Mouse (Mus musculus) small intestine, adult 2 months (tissue): Measurements from ENCODE around the gene Nid1. TPM values are rescaled to one million over a fixed set of nuclear protein-coding genes. Genes with fewer than 3 reads are reported as not detected.

Source experiments
- H3K27ac ChIP-seq: fragments of 200-500 bp; 2 replicates; pipeline ENCODE4 v1.5.1; 2012; ENCODE audit warnings: low read depth, low read length, control low read depth, inconsistent platforms; ENCODE audit not compliant: insufficient read depth
- H3K27me3 ChIP-seq: fragments of 200-500 bp; 2 replicates; pipeline ENCODE4 v1.6.1; 2012; ENCODE audit warnings: mild to moderate bottlenecking, moderate library complexity, low read length, inconsistent platforms; ENCODE audit not compliant: control insufficient read depth, insufficient read depth
- H3K36me3 ChIP-seq: fragments of 200-500 bp; 2 replicates; pipeline ENCODE4 v1.6.1; 2012; ENCODE audit warnings: mild to moderate bottlenecking, low read length, control low read depth, inconsistent platforms; ENCODE audit not compliant: control insufficient read depth, insufficient read depth
- H3K4me1 ChIP-seq: fragments of 200-500 bp; 2 replicates; pipeline ENCODE4 v1.6.1; 2012; ENCODE audit warnings: low read length, inconsistent platforms, mixed read lengths; ENCODE audit not compliant: control insufficient read depth, insufficient read depth, insufficient read length
- H3K4me3 ChIP-seq: fragments of 200-500 bp; 2 replicates; pipeline ENCODE4 v1.5.1; 2012; ENCODE audit warnings: low read depth, mild to moderate bottlenecking, control low read depth, inconsistent platforms, low read length, moderate library complexity
- CTCF ChIP-seq: fragments of 200-500 bp; IDR thresholded peaks from 2 replicates; pipeline ENCODE4 v1.5.1; 2012; ENCODE audit warnings: low read depth, mild to moderate bottlenecking, control low read depth, inconsistent platforms, low read length, moderate library complexity, mixed read lengths; ENCODE audit not compliant: insufficient replicate concordance, insufficient read length; ENCODE audit errors: extremely low read depth
- POLR2A ChIP-seq: fragments of 200-500 bp; IDR thresholded peaks from 2 replicates; pipeline ENCODE4 v1.6.1; 2012; ENCODE audit warnings: low read depth, mild to moderate bottlenecking, control low read depth, inconsistent platforms, low read length, moderate library complexity
- WGBS: fragments of 180-500 bp; shearing (Covaris S2); methylation state at CpG from one replicate; pipeline ENCODE4 v1.1.7; 2018; 5-methylcytosine and 5-hydroxymethylcytosine counted together
- polyA plus RNA-seq: library from polyadenylated mRNA; depleted of rRNA; stranded (reverse); fragments of >200 nt; gene quantifications from 2 replicates; pipeline ENCODE4 v1.2.3, GENCODE M21; 2012

Gene Nid1
- polyA plus RNA-seq, 1 experiment, result 26.2 TPM

DNA sequence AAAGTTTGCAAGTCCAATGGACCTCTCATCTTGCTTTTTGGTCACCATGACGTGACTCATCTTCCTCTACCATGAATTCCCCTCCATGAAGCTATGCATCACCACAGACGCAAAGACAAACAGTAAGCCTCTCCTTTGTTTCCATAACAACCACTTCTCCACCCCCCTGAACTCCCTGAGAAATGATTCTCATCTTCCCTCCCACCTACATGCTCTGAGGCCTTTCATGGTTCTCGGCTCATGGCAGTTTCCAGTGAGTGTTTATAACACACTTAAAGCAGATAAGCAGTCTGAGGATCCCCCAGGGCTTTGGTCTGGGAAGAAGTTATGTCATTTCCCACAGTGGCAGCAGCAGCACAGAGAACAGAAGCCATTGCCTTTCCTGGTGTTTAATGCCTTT lies 56.2 kb downstream of the Nid1 start:
- H3K4me3 ChIP-seq, result no peak overlapping the region
- H3K27ac ChIP-seq, result no peak overlapping the region
- TF ChIP-seq CTCF (no peak), POLR2A (no peak)
- H3K27me3 ChIP-seq, result no peaks in the 10 kb centered on the region
- no peaks in the 10 kb centered on the region for H3K4me1 ChIP-seq
- 26% methylated on average over 3 of the region's 3 CpGs for WGBS
- no peaks in the 10 kb centered on the region for H3K36me3 ChIP-seq

GRCm38 (mm10) chr13:13498022-13498421 lies 60.7 kb downstream of the Nid1 start:
- TF ChIP-seq CTCF, result no peak
- TF ChIP-seq POLR2A, result no peak
- Histone ChIP-seq H3K4me1 (no peaks in the 10 kb centered on the region), H3K27ac (no peak overlapping the region), H3K27me3 (no peaks in the 10 kb centered on the region), H3K36me3 (peaks cover 1% of the 10 kb centered on the region; the same call in 1 of the 2 replicates), H3K4me3 (no peak overlapping the region)
- 58% methylated on average over 2 of the region's 2 CpGs for WGBS

GRCm38 (mm10) chr13:13502406-13502805 lies 65.1 kb downstream of the Nid1 start:
- no peaks in the 10 kb centered on the region for H3K27me3 ChIP-seq
- peaks cover 1% of the 10 kb centered on the region; the same call in 1 of the 2 replicates for H3K36me3 ChIP-seq
- no peak overlapping the region for H3K4me3 ChIP-seq
- no peaks in the 10 kb centered on the region for H3K4me1 ChIP-seq
- WGBS, result 90% methylated on average over 10 of the region's 10 CpGs
- TF ChIP-seq CTCF (no peak), POLR2A (no peak)
- H3K27ac ChIP-seq, result no peak overlapping the region

GRCm38 (mm10) chr13:13503695-13504386 lies 66.5 kb downstream of the Nid1 start:
- Histone ChIP-seq H3K27ac (peak overlapping the region; percentile 29), H3K4me1 (no peaks in the 10 kb centered on the region), H3K4me3 (no peak overlapping the region), H3K27me3 (no peaks in the 10 kb centered on the region), H3K36me3 (peaks cover 1% of the 10 kb centered on the region; the same call in 1 of the 2 replicates)
- 47% methylated on average over 4 of the region's 4 CpGs for WGBS
- TF ChIP-seq CTCF, result no peak
- no peak for TF ChIP-seq POLR2A

- H3K36me3 ChIP-seq, result peaks cover 1% of the 10 kb centered on the region; the same call in 1 of the 2 replicates
- 79% methylated on average over 5 of the region's 5 CpGs for WGBS
- no peak overlapping the region for H3K4me3 ChIP-seq
- TF ChIP-seq POLR2A, result no peak
- no peak for TF ChIP-seq CTCF
- H3K27me3 ChIP-seq, result no peaks in the 10 kb centered on the region
- H3K27ac ChIP-seq, result no peak overlapping the region
- H3K4me1 ChIP-seq, result no peaks in the 10 kb centered on the region
Measured at GRCm38 (mm10) chr13:13505063-13505462, 67.7 kb downstream of the Nid1 start.

- WGBS, result 88% methylated on average over 5 of the region's 5 CpGs
- Histone ChIP-seq H3K4me3 (no peak overlapping the region), H3K27ac (no peak overlapping the region), H3K36me3 (peaks cover 1% of the 10 kb centered on the region; the same call in 1 of the 2 replicates), H3K4me1 (no peaks in the 10 kb centered on the region), H3K27me3 (no peaks in the 10 kb centered on the region)
- no peak for TF ChIP-seq POLR2A
- TF ChIP-seq CTCF, result no peak
Measured at GRCm38 (mm10) chr13:13506556-13506955, 69.2 kb downstream of the Nid1 start.

GRCm38 (mm10) chr13:13514861-13515260 lies 77.5 kb downstream of the Nid1 start:
- Histone ChIP-seq H3K4me1 (no peaks in the 10 kb centered on the region), H3K36me3 (no peaks in the 10 kb centered on the region), H3K4me3 (no peak overlapping the region), H3K27me3 (no peaks in the 10 kb centered on the region), H3K27ac (no peak overlapping the region)
- TF ChIP-seq POLR2A (no peak), CTCF (no peak)
- 64% methylated on average over 4 of the region's 4 CpGs for WGBS
